Mouse (Mus musculus) left cerebral cortex, postnatal 14 days (tissue): ENCODE data around the gene Fbxl19. TPM values are rescaled to one million over a fixed set of nuclear protein-coding genes. Genes with fewer than 3 reads are reported as not detected.

Experiments used
- microRNA-seq, 2 experiments: library from miRNA; unstranded; fragments of <30 nt; microRNA quantifications; one replicate each; pipeline ENCODE4 v1.2.0; 2022
- total RNA-seq, 2 experiments: library from RNA; stranded (reverse); gene quantifications; 2 replicates each; pipeline ENCODE4 v1.2.3; 2021

Gene Fbxl19
- total RNA-seq, 2 experiments from 2014 or later = 89.1 to 89.8 TPM

Small RNA genes lying within 50 kb of the gene (microRNA-seq; reads per million reads assigned to microRNA genes)
- gene Mir762 = 0 reads per million in 2 experiments

Other genes with a start within 250 kb of the Fbxl19 start
- 100 to 1,000 TPM; 112 to 114 TPM for gene Srcap, start 232.6 kb upstream of the Fbxl19 start, total RNA-seq
- gene Gm42715, start 225.0 kb upstream of the Fbxl19 start, total RNA-seq = 10 to 100 TPM in 1 of 2 experiments, 1 to 10 TPM in 1; 10.0 to 14.0 TPM
- gene Tmem265, start 183.2 kb upstream of the Fbxl19 start, total RNA-seq = 1 to 10 TPM; 2.3 to 3.2 TPM
- 10 to 100 TPM; 71.5 to 75.9 TPM for gene Phkg2, start 171.2 kb upstream of the Fbxl19 start, total RNA-seq
- gene Ccdc189, start 155.9 kb upstream of the Fbxl19 start, total RNA-seq = 10 to 100 TPM in 1 of 2 experiments, 1 to 10 TPM in 1; 9.5 to 11.3 TPM
- gene Rnf40, start 155.8 kb upstream of the Fbxl19 start, total RNA-seq = 10 to 100 TPM; 69.5 to 74.7 TPM
- gene Zfp629, start 128.7 kb upstream of the Fbxl19 start, total RNA-seq = 10 to 100 TPM; 24.1 to 25.7 TPM
- 10 to 100 TPM; 37.8 to 45.7 TPM for gene Bcl7c, start 35.6 kb upstream of the Fbxl19 start, total RNA-seq
- 1 to 10 TPM; 2.3 to 2.7 TPM for gene Ctf1, start 31.8 kb upstream of the Fbxl19 start, total RNA-seq
- gene Ctf2, start 12.4 kb upstream of the Fbxl19 start, total RNA-seq = not detected
- gene Orai3, start 25.3 kb downstream of the Fbxl19 start, total RNA-seq = 10 to 100 TPM; 19.8 to 22.5 TPM
- gene Setd1a, start 32.1 kb downstream of the Fbxl19 start, total RNA-seq = 10 to 100 TPM; 43.3 to 44.9 TPM
- gene Gm49388, start 41.1 kb downstream of the Fbxl19 start, total RNA-seq = 1 to 10 TPM; 1.7 TPM
- 1 to 10 TPM; 4.8 to 6.0 TPM for gene Hsd3b7, start 56.1 kb downstream of the Fbxl19 start, total RNA-seq
- gene Stx4a, start 79.8 kb downstream of the Fbxl19 start, total RNA-seq = 10 to 100 TPM; 50.3 to 55.3 TPM
- 100 to 1,000 TPM; 401 to 404 TPM for gene Stx1b, start 80.0 kb downstream of the Fbxl19 start, total RNA-seq
- 10 to 100 TPM; 25.0 to 25.6 TPM for gene Zfp646, start 131.7 kb downstream of the Fbxl19 start, total RNA-seq
- gene Zfp668, start 132.3 kb downstream of the Fbxl19 start, total RNA-seq = 10 to 100 TPM; 22.0 to 22.6 TPM
- 1 to 10 TPM; 1.3 TPM for gene Prss53, start 146.4 kb downstream of the Fbxl19 start, total RNA-seq
- gene Gm21974, start 150.9 kb downstream of the Fbxl19 start, total RNA-seq = not detected
- gene Vkorc1, start 151.1 kb downstream of the Fbxl19 start, total RNA-seq = 10 to 100 TPM; 21.9 to 25.5 TPM
- 10 to 100 TPM; 36.8 to 45.1 TPM for gene Bckdk, start 159.5 kb downstream of the Fbxl19 start, total RNA-seq
- gene Kat8, start 168.0 kb downstream of the Fbxl19 start, total RNA-seq = 10 to 100 TPM; 26.0 to 30.0 TPM
- gene Prss8, start 185.6 kb downstream of the Fbxl19 start, total RNA-seq = under 1 TPM in 1 of 2 experiments, not detected in 1; 0.89 TPM
- 10 to 100 TPM in 1 of 2 experiments, 1 to 10 TPM in 1; 9.8 to 10.3 TPM for gene Prss36, start 202.2 kb downstream of the Fbxl19 start, total RNA-seq
- 100 to 1,000 TPM; 313 to 324 TPM for gene Fus, start 222.9 kb downstream of the Fbxl19 start, total RNA-seq
- gene Pycard, start 249.3 kb downstream of the Fbxl19 start, total RNA-seq = 1 to 10 TPM; 2.2 to 3.7 TPM